Mouse (Mus musculus) C2C12 (cell line): Measurements from ENCODE around the gene Hoxa10. TPM values are rescaled to one million over a fixed set of nuclear protein-coding genes. Genes with fewer than 3 reads are reported as not detected.
A peak's percentile ranks its signal among the peaks of the same experiment; 100 is the strongest.

Experiments used
- H3K27me3 ChIP-seq: one replicate; pipeline ENCODE4 v1.6.1; 2011; ENCODE audit not compliant: control insufficient read depth, insufficient read depth, insufficient read length
- H3K36me3 ChIP-seq: one replicate; pipeline ENCODE4 v1.6.1; 2011; ENCODE audit not compliant: control insufficient read depth, insufficient read depth
- H3K4me3 ChIP-seq: one replicate; pipeline ENCODE4 v1.5.1; 2011; ENCODE audit warnings: mild to moderate bottlenecking, control low read depth; ENCODE audit not compliant: poor library complexity, insufficient read depth, severe bottlenecking
- H3K79me2 ChIP-seq: one replicate; pipeline ENCODE4 v1.6.1; 2011; ENCODE audit not compliant: control insufficient read depth, insufficient read depth
- H3K79me3 ChIP-seq: one replicate; pipeline ENCODE4 v1.6.1; 2011; ENCODE audit warnings: low read depth, control low read depth
- H3ac ChIP-seq: one replicate; pipeline ENCODE3; 2011; ENCODE audit warnings: low read depth; ENCODE audit not compliant: control insufficient read depth, insufficient read length
- CEBPB ChIP-seq: IDR thresholded peaks from one replicate; pipeline ENCODE4 v1.6.1; 2011; ENCODE audit warnings: low read depth, mild to moderate bottlenecking, control low read depth, moderate library complexity
- CTCF ChIP-seq: IDR thresholded peaks from one replicate; pipeline ENCODE4 v1.5.1; 2011; ENCODE audit not compliant: control insufficient read depth, insufficient read depth, insufficient read length
- FOSL1 ChIP-seq: IDR thresholded peaks from one replicate; pipeline ENCODE4 v1.8.0; 2011; ENCODE audit warnings: mild to moderate bottlenecking, low read length; ENCODE audit not compliant: poor library complexity, insufficient read depth, severe bottlenecking
- MAX ChIP-seq: IDR thresholded peaks from one replicate; pipeline ENCODE4 v1.6.1; 2011; ENCODE audit warnings: mild to moderate bottlenecking, control low read depth
- MYOD1 ChIP-seq: IDR thresholded peaks from one replicate; pipeline ENCODE4 v1.6.1; 2011; ENCODE audit warnings: low read depth; ENCODE audit not compliant: control insufficient read depth, insufficient read length
- MYOG ChIP-seq: IDR thresholded peaks from one replicate; pipeline ENCODE4 v1.6.1; 2011; ENCODE audit not compliant: control insufficient read depth, insufficient read length; ENCODE audit errors: extremely low read depth
- USF1 ChIP-seq: IDR thresholded peaks from one replicate; pipeline ENCODE4 v1.6.1; 2011; ENCODE audit warnings: low read depth, mild to moderate bottlenecking, control low read depth, moderate library complexity
- polyA plus RNA-seq: library from polyadenylated mRNA; unstranded; fragments of >200 nt; fragmentation: generic; extraction: Trizol; gene quantifications from one replicate; pipeline ENCODE4 v1.2.1, GENCODE M21; 2012; ENCODE audit warnings: missing spikeins

Hoxa10 gene
- polyA plus RNA-seq, 1 experiment, result 19.8 TPM

GRCm38 (mm10) chr6:52216691-52217458, 23.8 kb downstream of the Hoxa10 start:
- Histone ChIP-seq H3K79me2 (peaks cover 58% of the 10 kb centered on the region), H3K36me3 (no peaks in the 10 kb centered on the region), H3K4me3 (peak overlapping the region; percentile 57), H3K79me3 (peaks cover 19% of the 10 kb centered on the region), H3ac (peak overlapping the region; percentile 80), H3K27me3 (no peaks in the 10 kb centered on the region)
- TF ChIP-seq MYOG (no peak), CTCF (no peak), MYOD1 (no peak), CEBPB (no peak), USF1 (no peak), FOSL1 (no peak), MAX (no peak)

- Histone ChIP-seq H3ac (peak overlapping the region; percentile 47), H3K79me3 (peaks cover 26% of the 10 kb centered on the region), H3K27me3 (no peaks in the 10 kb centered on the region), H3K4me3 (peak overlapping the region; percentile 57), H3K79me2 (peaks cover 67% of the 10 kb centered on the region), H3K36me3 (no peaks in the 10 kb centered on the region)
- TF ChIP-seq MYOD1 (no peak), CEBPB (no peak), MYOG (no peak), USF1 (no peak), MAX (no peak), CTCF (no peak), FOSL1 (no peak)
Observed at GRCm38 (mm10) chr6:52215771-52216535, 24.7 kb downstream of the Hoxa10 start.

GRCm38 (mm10) chr6:52215070-52215469, 25.6 kb downstream of the Hoxa10 start:
- Histone ChIP-seq H3K27me3 (no peaks in the 10 kb centered on the region), H3K36me3 (no peaks in the 10 kb centered on the region), H3K79me3 (peaks cover 34% of the 10 kb centered on the region), H3K79me2 (peaks cover 74% of the 10 kb centered on the region), H3ac (no peak overlapping the region), H3K4me3 (no peak overlapping the region)
- TF ChIP-seq USF1 (no peak), MYOD1 (no peak), CTCF (no peak), MYOG (no peak), MAX (no peak), FOSL1 (no peak), CEBPB (no peak)

GRCm38 (mm10) chr6:52214271-52214670, 26.4 kb downstream of the Hoxa10 start:
- Histone ChIP-seq H3K4me3 (no peak overlapping the region), H3ac (no peak overlapping the region), H3K36me3 (no peaks in the 10 kb centered on the region), H3K27me3 (no peaks in the 10 kb centered on the region), H3K79me2 (peaks cover 74% of the 10 kb centered on the region), H3K79me3 (peaks cover 41% of the 10 kb centered on the region)
- TF ChIP-seq FOSL1 (no peak), USF1 (no peak)

- Histone ChIP-seq H3K79me2 (peaks cover 81% of the 10 kb centered on the region), H3K36me3 (no peaks in the 10 kb centered on the region), H3K79me3 (peaks cover 46% of the 10 kb centered on the region), H3K27me3 (no peaks in the 10 kb centered on the region), H3K4me3 (peak within 1 kb of the TSS; percentile 59), H3ac (peak within 1 kb of the TSS; percentile 88)
- no peak for TF ChIP-seq MYOG
- TF ChIP-seq USF1, result peak; percentile 88
Observed at GRCm38 (mm10) chr6:52213119-52213986, 27.3 kb downstream of the Hoxa10 start, which contains the start of the genes Hoxa3 and Gm28308. TSS of gene Hoxa3 (minus strand) at chr6:52213336. TSS of gene Gm28308 (minus strand) at chr6:52213339.
